ENCODE assay signal across 7 mouse cellular contexts in genomic region chr5:77245463-77245786, GRCm38 (mm10). TPM values are rescaled to one million over a fixed set of nuclear protein-coding genes. Genes with fewer than 3 reads are reported as not detected.
DNase-seq lines count a peak whose midpoint lies in the region; ATAC-seq and TF ChIP-seq lines count a peak whose summit lies in the region.

No protein-coding gene starts in this region.

- no peaks in the 10 kb centered on the region for H3K9me3 ChIP-seq in lung, embryonic 16.5 days (ENCODE audit: control insufficient read depth, low read length)
- no peaks in the 10 kb centered on the region for H3K9me3 ChIP-seq in forebrain, embryonic 10.5 days
- H3K9me3 ChIP-seq in limb, embryonic 12.5 days: no peaks in the 10 kb centered on the region

- TF ChIP-seq POLR2A in small intestine, adult 2 months (IDR thresholded peaks at IDR 0.05; ENCODE audit: low read depth, low read length): no peak

- H3K36me3 ChIP-seq in lung, embryonic 16.5 days (ENCODE audit: control insufficient read depth, insufficient read depth, low read length): no peaks in the 10 kb centered on the region
- H3K36me3 ChIP-seq in forebrain, embryonic 10.5 days (replicated peaks): no peaks in the 10 kb centered on the region
- no peaks in the 10 kb centered on the region for H3K36me3 ChIP-seq in limb, embryonic 12.5 days
- no peaks in the 10 kb centered on the region for H3K36me3 ChIP-seq in small intestine, adult 2 months (ENCODE audit: control insufficient read depth, insufficient read depth, low read length)

- peak overlapping the region; percentile 17 for H3K9ac ChIP-seq in lung, embryonic 16.5 days (ENCODE audit: low read length)
- no peak overlapping the region for H3K9ac ChIP-seq in limb, embryonic 12.5 days (replicated peaks)

- H3K4me1 ChIP-seq in lung, embryonic 16.5 days (replicated peaks; ENCODE audit: control insufficient read depth, insufficient read depth, low read length): peaks cover 5% of the 10 kb centered on the region; the same call in 1 of the 2 replicates
- H3K4me1 ChIP-seq in forebrain, embryonic 10.5 days: peaks cover 45% of the 10 kb centered on the region
- H3K4me1 ChIP-seq in limb, embryonic 12.5 days (replicated peaks): peaks cover 8% of the 10 kb centered on the region; the same call in 1 of the 2 replicates
- peaks cover 4% of the 10 kb centered on the region; the same call in 1 of the 2 replicates for H3K4me1 ChIP-seq in small intestine, adult 2 months (ENCODE audit: control insufficient read depth, insufficient read depth, insufficient read length, low read length)

- H3K4me3 ChIP-seq in lung, embryonic 16.5 days (ENCODE audit: low read length): peak overlapping the region; percentile 34
- H3K4me3 ChIP-seq in forebrain, embryonic 10.5 days: peak overlapping the region; percentile 39
- H3K4me3 ChIP-seq in limb, embryonic 12.5 days (replicated peaks): peak overlapping the region; percentile 25
- H3K4me3 ChIP-seq in small intestine, adult 2 months (ENCODE audit: low read depth, low read length): peak overlapping the region; percentile 34

- no peak for TF ChIP-seq CTCF in small intestine, adult 2 months (IDR thresholded peaks at IDR 0.05; ENCODE audit: extremely low read depth, insufficient read length, insufficient replicate concordance, low read depth, low read length)

- no peak overlapping the region for H3K27ac ChIP-seq in lung, embryonic 16.5 days (ENCODE audit: low read length)
- peak overlapping the region; percentile 74 for H3K27ac ChIP-seq in forebrain, embryonic 10.5 days
- H3K27ac ChIP-seq in limb, embryonic 12.5 days: 0 out of 2 replicates have a peak overlapping the region, but pooled peaks have one; percentile 37
- no peak overlapping the region for H3K27ac ChIP-seq in small intestine, adult 2 months (ENCODE audit: insufficient read depth, low read depth, low read length)

- H3K4me2 ChIP-seq in lung, embryonic 16.5 days (ENCODE audit: low read depth, low read length): peak overlapping the region; percentile 61
- H3K4me2 ChIP-seq in limb, embryonic 12.5 days: peak overlapping the region; percentile 55

- 25% methylated on average over 7 of the region's 7 CpGs for WGBS in lung, embryonic 16.5 days
- 48% methylated on average over 7 of the region's 7 CpGs for WGBS in forebrain, embryonic 10.5 days
- WGBS in limb, embryonic 12.5 days: 40% methylated on average over 7 of the region's 7 CpGs
- WGBS in small intestine, adult 2 months: 26% methylated on average over 7 of the region's 7 CpGs

- no peak for DNase-seq in lung, postnatal 25 days (ENCODE audit: low spot score)
- no peak for DNase-seq in forebrain, embryonic 10.5 days (ENCODE audit: extremely low spot score, low spot score)
- no peak for DNase-seq in kidney, adult 11 months
- DNase-seq in cerebellum, postnatal 10 days: no peak

- H3K27me3 ChIP-seq in lung, embryonic 16.5 days (ENCODE audit: control insufficient read depth, insufficient read depth, low read depth, low read length): no peaks in the 10 kb centered on the region
- H3K27me3 ChIP-seq in forebrain, embryonic 10.5 days (ENCODE audit: poor library complexity, severe bottlenecking): no peaks in the 10 kb centered on the region; the same call in 1 of the 2 replicates
- no peaks in the 10 kb centered on the region for H3K27me3 ChIP-seq in limb, embryonic 12.5 days
- H3K27me3 ChIP-seq in small intestine, adult 2 months (ENCODE audit: control insufficient read depth, insufficient read depth, low read length): no peaks in the 10 kb centered on the region

- no peak for ATAC-seq in lung, embryonic 16.5 days (ENCODE audit: low read depth)
- ATAC-seq in limb, embryonic 12.5 days (ENCODE audit: insufficient number of reproducible peaks, insufficient read depth, low FRiP score, low TSS enrichment, low read depth): no peak

RNA-seq across cellular contexts. Expression of gene Rest, which starts 19.9 kb away (rescaled TPM):
- polyA plus RNA-seq in lung, embryonic 16.5 days (2015; fragmentation: Nextera tagmentation; extraction: Ambion mirVana): 29.0 and 30.0 TPM in 2 replicates
- 21.6 and 22.3 TPM in 2 replicates for polyA plus RNA-seq in forebrain, embryonic 10.5 days (2016; fragmentation: Nextera tagmentation; extraction: Ambion mirVana)
- 61.8 and 65.0 TPM in 2 replicates for polyA plus RNA-seq in limb, embryonic 12.5 days (2016; fragmentation: Nextera tagmentation; extraction: Ambion mirVana)
- 1.3 and 2.5 TPM in 2 replicates for polyA plus RNA-seq in small intestine, adult 2 months (2012; rRNA removed)

RNA-seq across cellular contexts. Expression of gene Spink2, which starts 34.2 kb away (rescaled TPM):
- polyA plus RNA-seq in lung, embryonic 16.5 days (2015; fragmentation: Nextera tagmentation; extraction: Ambion mirVana): 2.7 and 3.8 TPM in 2 replicates
- 0.64 and 1.1 TPM in 2 replicates for polyA plus RNA-seq in forebrain, embryonic 10.5 days (2016; fragmentation: Nextera tagmentation; extraction: Ambion mirVana)
- polyA plus RNA-seq in limb, embryonic 12.5 days (2016; fragmentation: Nextera tagmentation; extraction: Ambion mirVana): 0.86 and 1.1 TPM in 2 replicates
- polyA plus RNA-seq in small intestine, adult 2 months (2012; rRNA removed): 0.25 TPM in 1 of 2 replicates, not detected in the other

Comparison
In these comparisons a context has a peak if more than half of its experiments do, and no peak if none do; other contexts are left out.
1. H3K27ac ChIP-seq: peak in forebrain, embryonic 10.5 days (single experiment) and limb, embryonic 12.5 days (single experiment); none in lung, embryonic 16.5 days (single experiment) and small intestine, adult 2 months (single experiment).
2. Peak in every context shown above with its lines, with median percentiles within 50 percentile points of each other: H3K4me3 ChIP-seq.